Mouse (Mus musculus): ENCODE data around the gene Bsn.
A peak's percentile ranks its signal among the peaks of the same experiment; 100 is the strongest.

Bsn gene

DNA sequence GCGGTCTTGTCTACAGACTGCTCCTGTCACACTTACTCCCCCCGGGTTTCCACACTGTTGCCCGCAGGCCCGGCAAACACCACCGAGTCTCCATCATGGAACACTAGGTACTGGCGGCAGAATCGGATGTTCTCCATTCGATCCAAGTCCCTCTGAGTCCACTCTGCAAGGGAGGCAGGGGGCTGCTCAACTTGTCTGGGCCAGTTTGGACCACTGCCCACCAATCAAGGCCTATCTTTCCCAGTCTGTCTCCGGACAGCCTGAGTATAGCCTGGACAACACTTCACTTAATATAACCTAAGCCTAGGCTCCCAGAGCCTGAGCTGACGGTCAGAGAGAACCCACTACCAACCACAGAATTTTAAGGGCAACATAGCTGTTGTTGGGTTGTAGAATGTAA lies 96.6 kb downstream of the Bsn start:
- no peak for DNase-seq (ENCODE audit: low spot score in 2 of 2)

DNA sequence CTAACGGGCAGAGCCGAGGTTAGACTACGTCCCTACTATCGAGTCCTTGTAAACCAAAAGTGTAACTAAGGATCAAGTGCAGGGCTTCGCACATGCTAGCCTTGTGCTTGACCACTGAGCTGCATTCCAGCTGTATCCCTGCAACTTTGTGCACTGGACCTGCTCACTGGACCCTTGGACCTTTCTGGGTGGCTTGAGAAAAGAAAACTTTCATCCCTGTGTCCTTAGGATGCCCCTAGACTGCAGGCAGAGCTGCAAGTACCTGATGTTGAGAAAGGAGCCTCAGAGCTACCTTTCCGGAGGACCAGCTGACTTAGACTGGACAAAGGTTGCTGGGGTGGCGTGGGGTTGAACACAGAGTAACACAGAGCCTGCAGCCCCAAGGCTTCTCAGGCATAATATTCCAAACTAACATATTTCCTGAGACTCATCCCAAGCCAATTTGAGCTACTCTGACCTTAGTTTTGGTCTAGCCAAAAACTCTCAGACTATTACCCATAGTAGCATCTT lies 99.5 kb downstream of the Bsn start:
- DNase-seq (ENCODE audit: low spot score in 2 of 2), result no peak

DNA sequence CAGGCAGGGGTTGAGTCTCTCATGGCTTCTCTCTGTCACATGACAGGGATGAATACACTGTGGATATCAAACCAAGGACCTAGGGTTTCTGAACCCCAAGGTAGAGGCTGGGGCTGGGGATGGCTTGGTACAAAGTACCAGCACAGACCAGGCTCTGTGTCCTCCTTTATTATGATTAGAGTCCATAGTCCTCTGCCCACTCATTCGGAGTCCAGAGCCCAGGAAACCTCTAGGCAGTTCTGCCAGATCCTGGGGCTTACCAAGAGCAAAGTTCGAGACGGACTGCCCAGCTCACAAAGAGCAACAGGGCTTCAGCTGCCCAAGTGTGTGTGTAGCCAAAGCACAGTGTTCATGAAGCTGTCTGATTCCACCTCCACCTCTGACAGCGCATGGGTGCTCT lies 104.9 kb downstream of the Bsn start:
- DNase-seq (ENCODE audit: low spot score in 2 of 2), result no peak

DNA sequence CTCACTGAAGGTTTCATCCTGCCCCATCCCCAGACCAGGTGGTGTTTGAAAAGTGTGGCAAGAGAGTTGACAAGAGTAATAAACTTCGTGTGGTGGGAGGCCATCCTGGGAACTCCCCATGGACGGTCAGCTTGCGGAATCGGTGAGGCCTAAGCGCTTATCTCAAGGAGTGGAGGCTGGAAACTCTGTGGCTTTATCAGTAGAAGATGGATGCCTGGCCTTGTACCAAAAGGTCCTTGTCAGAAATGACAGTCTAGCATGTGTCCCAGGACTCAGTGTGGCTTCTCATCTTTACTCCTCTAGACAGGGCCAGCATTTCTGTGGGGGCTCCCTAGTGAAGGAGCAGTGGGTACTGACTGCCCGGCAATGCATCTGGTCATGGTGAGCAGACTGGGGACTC lies 106.6 kb downstream of the Bsn start:
- DNase-seq (ENCODE audit: low spot score in 2 of 2), result no peak

DNA sequence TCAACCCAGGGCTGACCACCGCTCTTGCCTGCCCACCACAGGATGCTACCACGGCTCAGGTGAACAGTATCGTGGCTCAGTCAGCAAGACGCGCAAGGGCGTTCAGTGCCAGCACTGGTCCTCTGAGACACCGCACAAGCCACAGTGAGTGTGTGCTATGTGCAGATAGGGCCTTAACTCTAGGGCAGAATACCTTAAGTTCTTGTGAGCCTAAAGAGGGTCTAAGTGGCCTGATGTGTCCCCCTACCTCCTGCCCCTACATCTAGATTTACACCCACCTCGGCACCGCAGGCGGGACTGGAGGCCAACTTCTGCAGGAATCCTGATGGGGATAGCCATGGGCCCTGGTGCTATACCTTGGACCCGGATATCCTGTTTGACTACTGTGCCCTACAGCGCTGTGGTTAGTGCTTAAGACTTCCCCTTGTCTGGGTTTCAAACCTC lies 107.2 kb downstream of the Bsn start, which contains the start of gene Rnf123:
Gene Rnf123 (minus strand): TSS at position 359 of the 444 bp plus-strand sequence.
- DNase-seq (ENCODE audit: low spot score in 2 of 2), result peak in 1 of 2 experiments; percentile 40

DNA sequence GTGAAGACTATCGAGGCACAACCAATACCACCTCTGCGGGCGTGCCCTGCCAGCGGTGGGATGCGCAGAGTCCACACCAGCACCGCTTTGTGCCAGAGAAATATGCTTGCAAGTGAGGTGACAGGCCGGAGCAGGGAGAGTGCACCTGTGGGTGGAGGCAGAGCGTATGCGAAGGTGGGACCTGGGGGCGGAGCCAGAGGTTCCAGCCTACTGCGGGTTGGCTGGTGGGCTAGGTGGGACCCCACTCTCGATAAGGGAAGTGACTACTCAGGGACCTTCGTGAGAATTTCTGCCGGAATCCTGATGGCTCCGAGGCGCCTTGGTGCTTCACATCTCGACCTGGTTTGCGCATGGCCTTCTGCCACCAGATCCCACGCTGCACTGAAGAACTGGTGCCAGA lies 107.6 kb downstream of the Bsn start:
- no peak for DNase-seq (ENCODE audit: low spot score in 2 of 2)

DNA sequence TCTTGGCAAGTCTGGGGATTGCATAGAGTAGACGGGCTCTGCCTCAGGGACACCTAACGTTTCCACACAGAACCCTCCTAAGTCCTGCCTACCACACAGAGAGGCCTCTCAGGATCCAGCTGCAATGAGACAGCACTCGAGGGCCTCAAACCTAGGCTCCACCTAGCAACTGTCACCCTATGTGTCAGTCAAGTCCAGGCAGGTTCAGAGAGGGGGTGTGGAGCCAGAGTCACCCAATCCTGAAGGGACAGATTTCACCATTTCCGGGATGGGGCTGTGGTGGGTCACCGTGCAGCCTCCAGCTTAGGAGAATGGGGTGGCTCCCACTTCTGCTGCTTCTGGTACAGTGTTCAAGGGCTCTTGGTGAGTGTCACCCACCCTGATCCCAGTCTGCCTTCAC lies 110.0 kb downstream of the Bsn start, which contains the start of gene Mst1:
Gene Mst1 (plus strand): TSS at position 269 of the 400 bp plus-strand sequence.
- no peak for DNase-seq (ENCODE audit: low spot score in 2 of 2)

DNA sequence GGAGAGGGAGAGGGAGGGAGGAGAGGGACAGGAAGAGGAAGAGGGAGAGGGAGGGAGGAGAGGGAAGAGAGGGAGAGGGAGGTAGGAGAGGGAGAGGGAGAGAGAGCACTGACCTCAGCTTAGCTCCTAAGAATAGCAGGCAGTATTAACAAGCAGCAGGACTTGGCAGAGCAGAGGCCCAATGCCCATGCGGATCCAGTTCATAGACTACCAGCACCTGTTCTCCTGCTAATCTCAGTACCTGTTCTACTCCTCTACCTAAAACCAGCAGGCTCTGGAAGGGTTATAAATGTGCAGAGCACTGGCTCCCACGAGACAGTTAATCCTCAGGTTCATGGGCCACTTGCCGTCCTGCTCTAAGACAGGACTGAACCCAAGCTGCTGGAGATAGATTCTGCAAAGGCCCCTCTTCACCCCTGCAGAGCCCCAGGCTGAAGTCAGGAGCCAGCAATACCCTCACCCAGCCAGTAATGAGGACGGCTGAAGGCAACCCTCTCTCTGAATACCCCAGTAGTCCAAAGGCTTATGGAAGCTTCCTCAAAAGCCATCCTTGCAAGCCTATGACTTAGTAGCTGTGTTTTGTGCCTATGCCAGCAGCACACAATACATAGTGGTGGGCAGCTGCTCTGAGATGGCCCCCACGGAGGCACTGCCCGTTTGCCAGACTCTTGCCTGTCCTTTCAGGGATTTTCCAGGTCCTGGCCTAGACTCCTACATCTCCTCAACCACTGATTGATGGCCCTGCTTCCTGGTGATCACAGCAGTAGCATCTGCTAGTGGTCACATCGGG lies 116.8 kb downstream of the Bsn start:
- DNase-seq (ENCODE audit: low spot score in 2 of 2), result no peak

DNA sequence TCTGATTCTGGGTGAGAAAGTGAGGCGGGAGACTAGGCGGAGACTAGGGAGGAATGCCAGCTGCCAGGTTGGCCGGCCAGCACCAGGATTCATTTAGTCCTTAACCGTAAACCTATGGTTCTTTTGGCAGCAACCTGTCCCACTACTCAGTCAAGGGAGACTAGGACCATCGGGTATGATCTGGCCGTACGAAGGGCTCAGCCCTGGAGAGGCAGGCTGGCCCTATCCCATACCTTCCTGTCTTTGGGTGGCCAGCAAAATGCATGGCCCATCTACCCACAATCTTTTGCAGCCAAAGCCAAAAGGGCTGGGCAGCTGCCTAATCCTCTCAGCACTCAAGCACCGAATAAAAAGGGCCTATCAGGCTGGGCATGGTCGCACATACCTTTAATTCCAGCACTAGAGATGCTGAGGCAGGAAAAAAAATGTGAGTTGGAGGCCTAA lies 117.7 kb downstream of the Bsn start:
- no peak for DNase-seq (ENCODE audit: low spot score in 2 of 2)

DNA sequence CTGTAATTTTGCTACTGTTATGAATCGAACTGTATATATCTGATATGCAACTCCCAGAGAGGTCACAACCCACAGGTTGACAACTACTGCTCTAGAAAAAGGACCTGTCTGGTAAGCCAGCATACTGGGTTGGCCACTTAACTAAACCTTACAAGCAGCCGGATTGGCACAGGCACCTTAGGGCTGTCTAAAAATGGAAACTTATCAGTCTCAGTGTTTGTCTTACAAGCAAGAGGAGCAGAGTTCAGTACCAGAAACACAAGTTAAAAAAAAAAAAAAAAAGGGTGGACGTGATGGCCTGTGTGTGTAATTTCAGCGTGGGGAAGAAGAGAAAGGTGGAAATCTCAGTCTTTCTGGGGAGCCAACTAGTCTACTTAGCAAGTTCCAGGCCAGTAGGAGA lies 118.4 kb downstream of the Bsn start:
- DNase-seq (ENCODE audit: low spot score in 2 of 2), result no peak

DNA sequence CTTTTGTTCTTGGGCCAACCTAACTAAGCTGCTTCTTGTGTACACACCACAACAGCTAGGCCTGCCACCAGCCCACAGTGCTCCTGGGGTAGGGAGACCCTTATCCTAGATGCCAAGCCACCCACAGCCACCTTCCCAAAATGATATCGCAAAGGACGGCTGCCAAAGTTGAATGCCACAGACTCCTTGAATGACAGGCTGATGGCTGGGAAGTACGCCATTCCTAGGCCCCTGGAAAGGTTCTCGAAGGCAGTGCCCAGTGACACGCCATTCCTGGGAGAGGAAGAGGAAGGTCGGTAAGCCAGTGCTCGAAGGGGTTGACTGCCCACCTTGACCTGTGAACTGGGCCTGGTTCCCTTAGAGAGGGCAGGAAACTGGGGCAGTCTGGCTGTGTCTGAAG lies 120.7 kb downstream of the Bsn start:
- DNase-seq (ENCODE audit: low spot score in 2 of 2), result no peak

DNA sequence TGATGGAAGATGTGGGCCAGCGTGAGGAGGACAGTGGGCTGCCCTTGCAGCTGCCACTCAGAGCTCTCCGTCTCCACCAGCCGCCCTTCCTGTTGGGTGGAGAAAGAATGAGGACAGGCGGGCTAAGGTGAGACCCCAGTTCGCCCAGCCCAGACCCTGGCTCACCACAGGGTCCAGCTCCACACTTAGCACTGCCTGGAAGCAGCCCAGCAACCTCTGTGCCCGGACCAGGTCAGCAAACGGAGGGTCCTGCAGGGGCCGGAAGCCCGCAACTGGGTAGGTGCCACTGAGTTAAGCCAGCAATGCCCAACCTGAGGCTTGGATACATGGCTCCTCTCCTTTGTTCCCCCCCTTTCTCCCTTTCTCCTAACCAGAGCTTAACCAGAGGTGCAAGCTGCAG lies 121.2 kb downstream of the Bsn start:
- DNase-seq (ENCODE audit: low spot score in 2 of 2), result no peak

DNA sequence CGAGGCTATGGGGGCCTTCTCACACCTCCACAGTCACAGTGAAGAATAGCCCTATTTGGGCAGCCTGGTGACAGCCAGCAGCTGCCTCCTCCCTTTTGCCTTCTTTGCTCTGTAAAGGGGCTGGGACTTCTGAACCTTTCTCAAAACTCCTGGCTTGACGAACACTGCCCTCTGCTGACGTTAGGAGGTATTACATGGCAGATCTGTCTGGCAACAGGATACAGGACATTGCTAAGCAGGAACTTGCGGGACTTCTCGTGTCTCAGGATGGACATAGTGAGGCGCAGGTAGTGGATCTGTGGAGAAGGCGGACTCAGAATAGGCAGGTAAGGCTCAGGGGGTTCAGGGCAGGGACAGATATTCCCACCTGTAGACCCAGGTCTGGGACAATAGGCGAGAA lies 122.3 kb downstream of the Bsn start:
- peak; percentile 71 to 78 for DNase-seq (ENCODE audit: low spot score in 2 of 2)

DNA sequence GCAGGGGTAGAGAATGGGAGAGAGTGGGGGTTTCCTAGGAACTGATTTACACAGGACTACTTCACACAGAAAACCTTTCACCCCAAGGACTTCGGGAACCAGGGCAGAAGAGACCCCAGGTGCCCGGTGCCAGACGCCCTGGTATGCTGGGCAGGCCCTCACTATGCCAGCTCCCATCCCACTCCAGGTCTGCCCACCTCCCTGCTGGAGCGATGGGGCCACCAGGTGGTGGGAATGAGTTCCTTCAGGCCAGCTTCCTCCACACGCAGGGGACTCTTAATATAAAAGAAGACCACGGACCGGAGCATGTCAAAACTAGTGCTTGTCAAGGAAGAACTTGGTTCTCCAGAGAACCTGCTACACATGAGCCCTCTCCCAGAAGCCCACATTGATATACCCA lies 123.0 kb downstream of the Bsn start:
- no peak for DNase-seq (ENCODE audit: low spot score in 2 of 2)

DNA sequence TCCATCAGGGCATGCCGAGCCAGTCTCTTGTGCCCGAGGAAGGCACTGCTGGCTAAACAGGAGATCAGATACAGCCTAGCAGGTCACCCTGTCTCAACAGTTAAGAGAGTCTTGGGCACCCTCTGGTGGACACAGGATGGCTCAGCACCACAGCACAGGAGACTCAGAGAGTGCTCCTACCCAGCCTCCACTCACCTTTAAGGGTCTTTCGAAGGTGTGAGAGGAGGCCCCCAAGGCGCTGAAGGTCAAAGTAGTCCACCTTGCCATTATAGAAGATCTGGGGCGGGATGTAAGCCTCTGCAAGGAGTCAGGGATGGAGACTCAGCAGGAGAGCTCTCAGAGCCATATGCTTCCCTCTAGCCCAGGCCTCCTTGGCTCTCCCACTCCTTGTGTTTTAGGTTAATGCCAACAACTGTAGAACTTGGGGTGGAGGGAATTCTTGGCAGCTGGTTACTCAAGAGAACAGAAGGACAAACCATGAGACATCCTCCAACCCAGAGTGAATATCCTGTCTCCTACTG lies 124.6 kb downstream of the Bsn start:
- peak in 1 of 2 experiments; percentile 48 for DNase-seq (ENCODE audit: low spot score in 2 of 2)

DNA sequence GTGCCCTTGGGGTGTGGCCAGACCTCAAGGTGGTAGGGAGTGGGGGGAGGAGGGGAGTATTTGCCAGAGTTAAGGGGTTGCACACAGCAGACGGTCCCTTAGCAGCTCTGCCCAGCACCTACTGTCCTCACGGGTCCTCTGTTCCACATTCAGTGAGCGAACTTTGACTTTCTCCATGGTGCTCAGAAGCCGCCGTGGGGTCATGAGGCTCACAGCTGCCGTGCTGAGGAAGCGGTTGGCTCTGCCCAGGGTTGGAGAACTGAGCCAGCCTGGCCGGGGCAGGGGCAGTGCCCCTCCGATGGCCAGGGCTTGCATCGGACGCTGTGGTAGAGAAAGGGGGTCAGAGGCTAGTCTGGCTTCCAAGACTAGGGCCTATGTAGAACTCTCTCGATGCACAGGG lies 126.8 kb downstream of the Bsn start:
- no peak for DNase-seq (ENCODE audit: low spot score in 2 of 2)

DNA sequence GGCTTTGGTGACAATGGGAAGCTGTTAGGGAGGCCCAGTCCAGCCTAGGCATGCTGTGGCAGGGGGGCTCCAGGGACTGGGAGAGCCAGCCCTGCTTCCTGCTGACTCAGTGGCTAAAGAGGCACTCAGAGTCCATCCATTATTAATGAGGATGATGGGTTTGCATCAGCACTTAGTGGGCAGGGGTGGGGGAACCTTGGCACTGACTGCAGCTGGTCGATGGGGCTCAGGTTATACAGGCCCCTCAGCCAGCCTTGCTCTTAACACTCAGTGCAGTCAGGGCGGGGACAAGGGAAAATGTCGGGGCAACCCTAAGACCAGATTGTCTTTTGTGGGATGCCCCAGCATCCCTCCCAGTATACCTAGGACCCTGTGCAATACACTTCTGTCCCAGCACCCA lies 128.0 kb downstream of the Bsn start:
- DNase-seq (ENCODE audit: low spot score in 2 of 2), result no peak

DNA sequence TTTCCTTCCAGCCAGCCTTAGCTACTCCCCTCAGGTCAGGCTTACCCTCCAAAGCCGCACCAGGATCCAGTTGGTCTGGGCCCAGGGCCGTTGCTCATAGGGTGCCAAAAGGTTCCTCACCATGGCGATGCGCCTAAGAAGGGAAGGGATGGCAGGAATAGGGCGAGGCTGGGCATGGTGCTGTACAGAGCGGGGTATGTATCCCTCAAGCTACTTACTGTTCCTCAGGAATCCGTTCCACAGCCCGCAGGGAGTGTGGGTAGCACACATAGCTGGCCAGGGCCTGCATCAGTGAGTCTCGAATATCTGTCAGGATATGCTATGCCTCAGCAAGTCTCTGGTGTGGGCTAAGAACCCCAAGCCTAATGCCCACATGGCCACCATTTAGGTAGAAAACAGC lies 131.9 kb downstream of the Bsn start:
- DNase-seq (ENCODE audit: low spot score in 2 of 2), result no peak

DNA sequence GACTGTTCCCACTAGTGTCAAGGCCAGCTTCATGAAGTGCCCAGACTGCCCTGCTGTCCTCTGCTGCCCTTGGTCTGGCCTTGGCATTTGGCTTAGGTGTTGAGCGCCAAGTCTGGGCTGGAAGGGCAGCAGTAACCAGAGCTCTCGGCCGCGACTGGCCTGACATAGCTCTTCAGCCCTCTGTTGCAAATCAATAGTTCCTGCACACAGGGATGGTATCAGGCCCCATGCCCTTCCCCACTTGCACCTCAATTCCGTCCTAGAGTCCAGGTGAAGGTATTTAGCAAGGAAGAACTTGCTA lies 133.0 kb downstream of the Bsn start:
- DNase-seq (ENCODE audit: low spot score in 2 of 2), result no peak

DNA sequence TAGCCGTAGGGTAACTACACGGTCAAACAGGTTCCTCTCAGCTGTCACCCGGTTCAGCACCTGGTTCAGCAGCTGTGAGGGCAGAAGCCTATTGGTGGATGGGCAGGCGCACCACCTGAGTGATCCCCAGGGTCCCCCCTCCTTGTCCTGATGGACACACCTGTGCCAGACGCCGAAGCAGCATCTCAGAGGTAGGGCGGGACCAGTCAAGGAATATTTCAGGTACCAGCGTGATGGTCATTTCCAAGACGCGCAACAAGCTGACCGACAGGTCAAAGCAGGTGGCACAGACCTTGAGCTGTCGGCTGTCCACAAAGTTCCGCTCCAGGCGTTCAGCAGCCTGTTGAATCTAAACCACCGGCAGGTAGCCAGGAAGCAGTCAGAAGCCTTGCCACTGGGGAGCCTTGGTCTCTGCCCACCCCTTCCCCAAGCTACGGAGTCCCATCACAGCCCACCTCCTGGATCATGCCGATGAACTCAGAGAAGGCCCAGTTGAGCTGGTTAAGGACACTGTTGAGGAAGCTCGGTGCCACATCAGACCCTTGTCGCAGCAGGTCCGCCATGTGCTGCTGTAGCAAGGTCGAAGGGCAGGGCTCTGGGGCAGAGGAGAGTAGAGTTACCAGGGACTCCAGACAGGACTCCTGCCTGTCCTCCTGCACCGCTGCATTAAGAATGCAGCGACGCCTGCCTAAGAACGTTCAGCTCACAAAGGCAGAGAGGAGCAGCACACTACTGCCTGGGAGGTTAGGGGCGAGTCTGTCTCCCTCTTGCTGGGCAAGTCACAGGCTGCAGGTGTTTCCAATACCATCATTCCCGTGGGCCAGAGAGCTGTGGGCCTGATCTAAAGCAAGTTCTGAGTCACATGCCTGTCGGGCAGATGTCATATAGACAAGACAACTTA lies 133.6 kb downstream of the Bsn start:
- DNase-seq (ENCODE audit: low spot score in 2 of 2), result no peak

DNA sequence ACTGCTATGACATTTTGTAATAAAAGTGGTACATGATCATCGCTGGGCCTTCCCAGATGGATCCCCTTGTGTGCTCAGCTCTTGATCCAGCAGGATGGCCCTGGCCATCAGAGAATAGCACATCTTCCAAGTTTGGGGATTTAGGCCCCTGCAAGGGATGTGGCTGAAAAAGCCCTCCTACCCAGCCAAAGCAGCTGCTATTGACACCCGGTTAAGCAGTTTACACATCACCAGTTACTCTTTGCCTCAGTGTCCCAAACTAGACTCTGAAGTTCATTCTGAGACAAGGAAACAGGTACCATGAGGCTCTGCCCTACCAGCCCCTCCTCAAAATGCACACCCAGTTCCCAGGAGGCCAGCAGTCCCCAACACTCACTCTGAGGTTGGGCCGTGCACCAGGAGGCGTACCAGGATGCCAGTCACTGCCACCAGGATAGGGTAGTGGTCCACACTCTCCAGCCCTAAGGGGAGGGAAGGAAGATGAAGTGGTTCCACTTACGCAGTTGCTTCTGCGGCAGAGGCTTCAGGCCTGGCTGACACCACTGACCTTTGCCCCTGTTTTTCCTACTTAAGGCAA lies 134.4 kb downstream of the Bsn start:
- DNase-seq (ENCODE audit: low spot score in 2 of 2), result no peak

DNA sequence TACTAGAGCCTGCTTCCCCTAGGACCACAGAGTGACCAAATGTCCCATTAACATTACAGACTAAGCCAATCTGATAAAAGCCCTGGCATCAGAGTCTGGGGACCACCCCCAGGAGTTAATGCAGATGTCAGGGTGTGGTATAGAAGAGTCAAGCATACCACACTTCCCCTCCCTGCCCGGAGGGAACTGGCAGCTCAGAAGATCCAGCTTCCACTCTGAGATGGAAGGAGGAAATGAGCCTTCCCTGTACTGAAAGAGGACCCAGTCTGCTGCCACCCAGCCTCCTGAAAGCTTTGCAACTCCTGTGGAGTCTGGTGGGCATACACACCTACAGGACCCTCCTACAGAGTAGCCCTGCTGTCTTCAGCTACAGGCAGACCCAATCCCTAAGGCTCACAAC lies 135.1 kb downstream of the Bsn start:
- no peak for DNase-seq (ENCODE audit: low spot score in 2 of 2)
